ENCODE assay signal across 26 mouse cellular contexts in the genomic region with DNA sequence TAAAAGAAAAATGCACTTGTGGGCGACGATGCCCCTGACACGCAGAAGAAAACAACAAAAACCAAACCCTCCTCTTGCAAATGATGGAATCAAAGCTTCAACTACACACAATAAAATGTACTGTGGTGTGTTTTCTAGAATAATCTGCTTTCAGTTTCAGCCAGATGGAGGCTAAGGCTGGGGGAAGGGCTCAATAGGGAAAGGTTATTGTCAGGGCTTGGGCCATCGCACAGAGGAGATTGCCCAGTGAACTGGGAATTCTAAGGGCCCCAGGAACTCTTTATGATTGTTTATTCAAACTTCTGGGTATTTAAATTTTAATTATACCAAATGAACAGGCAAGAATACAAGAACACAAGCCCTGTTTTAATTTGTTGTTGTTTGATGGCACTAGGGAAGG.
A peak's percentile ranks its signal among the peaks of the same experiment; 100 is the strongest.
DNase-seq lines count a peak whose midpoint lies in the region; ATAC-seq lines count a peak whose summit lies in the region.
"Had no signal": no experiment of that assay in that cellular context is flagged by ENCODE, and none has a peak within 500 bp of the region (broad histone marks: within the 10 kb centered on the region; RNA-seq: fewer than 3 reads in every experiment).

No protein-coding gene starts in this region.

- no peak overlapping the region for H3K4me3 ChIP-seq in liver, embryonic 12.5 days
- H3K4me3 ChIP-seq: embryonic facial prominence, embryonic 13.5 days; embryonic facial prominence, embryonic 15.5 days; erythroblast, embryonic 14.5 days; forebrain, embryonic 10.5 days; forebrain, embryonic 13.5 days had no signal

- no peak overlapping the region for H3K4me2 ChIP-seq in liver, embryonic 12.5 days
- H3K4me2 ChIP-seq: embryonic facial prominence, embryonic 13.5 days; embryonic facial prominence, embryonic 15.5 days; forebrain, embryonic 13.5 days had no signal

- H3K27me3 ChIP-seq in liver, embryonic 12.5 days (replicated peaks), result no peaks in the 10 kb centered on the region
- H3K27me3 ChIP-seq: embryonic facial prominence, embryonic 13.5 days; embryonic facial prominence, embryonic 15.5 days; forebrain, embryonic 13.5 days; Patski had no signal

- no peaks in the 10 kb centered on the region for H3K9me3 ChIP-seq in liver, embryonic 12.5 days (replicated peaks)
- H3K9me3 ChIP-seq: embryonic facial prominence, embryonic 13.5 days; embryonic facial prominence, embryonic 15.5 days; forebrain, embryonic 10.5 days; forebrain, embryonic 13.5 days had no signal

- H3K36me3 ChIP-seq in liver, embryonic 12.5 days, result no peaks in the 10 kb centered on the region
- H3K36me3 ChIP-seq: embryonic facial prominence, embryonic 13.5 days; embryonic facial prominence, embryonic 15.5 days; forebrain, embryonic 10.5 days had no signal

- WGBS in liver, embryonic 12.5 days (ENCODE audit: insufficient replicate concordance), result 80% methylated on average over 4 of the region's 4 CpGs

- H3K27ac ChIP-seq in liver, embryonic 12.5 days, result no peak overlapping the region
- H3K27ac ChIP-seq: embryonic facial prominence, embryonic 13.5 days; embryonic facial prominence, embryonic 15.5 days; forebrain, embryonic 10.5 days; forebrain, embryonic 13.5 days had no signal

- no peak for ATAC-seq in liver, embryonic 12.5 days
- ATAC-seq: activated CD4-positive, CD25-positive, alpha-beta regulatory T cell, adult 4 months; forebrain, embryonic 13.5 days; forebrain, embryonic 16.5 days; Patski had no signal

- no peaks in the 10 kb centered on the region for H3K4me1 ChIP-seq in liver, embryonic 12.5 days
- H3K4me1 ChIP-seq: embryonic facial prominence, embryonic 13.5 days; embryonic facial prominence, embryonic 15.5 days; forebrain, embryonic 13.5 days had no signal

- DNase-seq in heart, adult 11 months, result peak; percentile 64
- no peak for DNase-seq in heart, adult 9 months (ENCODE audit: low spot score in 2 of 2)
- peak; percentile 49 for DNase-seq in Muller cell, postnatal 12 days (ENCODE audit: inconsistent ontology term)
- peak; percentile 13 for DNase-seq in brain, adult 2 months (ENCODE audit: low read depth, low spot score)
- peak; percentile 18 for DNase-seq in retina, embryonic 14.5 days (ENCODE audit: low spot score)
- DNase-seq in thymus, postnatal 4 days, result no peak
- no peak for DNase-seq in ovary, postnatal 36 days (ENCODE audit: low spot score)
- DNase-seq: adrenal gland, adult 8-10 months; adrenal gland, postnatal 14 days; adrenal gland, postnatal 36 days; cerebellum, adult 11 months; cerebellum, adult 18-20 months; cerebellum, adult 8-10 months; cerebellum, adult 9-11 months; cerebellum, postnatal 14 days; cerebellum, postnatal 36 days; embryo, embryonic 11 days had no signal

- no peak overlapping the region for H3K9ac ChIP-seq in liver, embryonic 12.5 days
- H3K9ac ChIP-seq: embryonic facial prominence, embryonic 13.5 days; embryonic facial prominence, embryonic 15.5 days; forebrain, embryonic 13.5 days had no signal

Comparison
In these comparisons a context has a peak if more than half of its experiments do, and no peak if none do; other contexts are left out.
1. DNase-seq: peak in heart, adult 11 months (single experiment), Muller cell, postnatal 12 days (single experiment), brain, adult 2 months (single experiment) and retina, embryonic 14.5 days (single experiment); none in heart, adult 9 months (0 of 2), thymus, postnatal 4 days (single experiment) and ovary, postnatal 36 days (single experiment).